Mouse (Mus musculus): ENCODE data around the gene Mamdc4. TPM values are rescaled to one million over a fixed set of nuclear protein-coding genes. Genes with fewer than 3 reads are reported as not detected.

Gene Mamdc4
- 1.4 and 2.2 TPM in 2 replicates for polyA plus RNA-seq (2014; fragmentation: Nextera tagmentation; extraction: Ambion mirVana)

DNA sequence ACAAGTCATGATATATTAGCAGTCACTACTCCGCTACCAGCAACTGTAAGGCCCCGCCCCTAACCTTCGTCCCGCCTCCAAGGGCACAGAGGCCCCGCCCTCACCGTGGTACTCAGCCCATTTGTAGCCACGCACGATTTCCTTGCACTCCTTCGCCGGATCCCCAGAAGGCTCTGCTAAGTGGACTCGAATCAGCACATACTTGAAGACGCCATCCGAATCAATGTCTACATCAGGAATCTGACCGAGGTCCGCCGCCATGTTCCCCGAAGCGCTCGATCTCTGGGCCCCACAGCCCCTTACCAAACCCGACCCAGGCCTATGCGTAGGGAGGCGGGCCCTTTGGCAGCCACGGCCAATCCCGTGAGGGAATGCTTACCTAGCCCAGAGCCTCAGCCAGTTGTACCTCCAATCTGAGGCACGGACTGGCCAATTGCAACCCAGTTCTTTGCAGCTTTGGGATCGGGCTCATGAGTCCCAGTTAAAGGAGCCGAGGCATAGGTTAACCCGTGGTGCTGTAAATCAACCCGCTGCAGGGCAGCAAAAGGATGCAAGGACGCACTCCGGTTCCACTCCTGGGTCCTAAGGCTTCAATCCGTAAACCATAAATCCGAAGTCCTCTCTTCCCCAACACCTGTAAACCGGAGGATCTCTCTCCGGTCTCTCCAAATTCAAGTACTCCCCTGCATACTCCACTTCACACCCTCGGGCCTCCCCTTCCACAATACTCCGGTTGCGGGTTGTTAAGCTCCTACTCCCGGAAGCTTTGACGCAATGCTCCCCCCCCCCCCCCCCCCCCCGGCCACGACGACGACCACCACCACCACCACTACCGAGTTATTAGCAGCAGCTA, at the start of gene Mamdc4, which contains the start of gene Phpt1:
Mamdc4 (minus strand) TSS at position 267 of the 853 bp plus-strand sequence.
Phpt1 (minus strand) TSS at position 646 of the 853 bp plus-strand sequence.
- H3K27ac ChIP-seq (ENCODE audit: low read depth, low read length), result peak within 1 kb of the TSS; percentile 49
- H3K36me3 ChIP-seq (ENCODE audit: control insufficient read depth, insufficient read depth, low read length), result peaks cover 1% of the 10 kb centered on the region; the same call in 1 of the 2 replicates
- H3K4me3 ChIP-seq (ENCODE audit: low read depth, low read length), result peak within 1 kb of the TSS; percentile 47
- peaks cover 41% of the 10 kb centered on the region for H3K27me3 ChIP-seq (ENCODE audit: control insufficient read depth, insufficient read depth, low read length)
- DNase-seq (ENCODE audit: low spot score, missing footprints), result peak; percentile 99
- under 1% methylated on average over 45 of the region's 45 CpGs for WGBS
- peak; percentile 98 for ATAC-seq (ENCODE audit: low FRiP score)
- no peaks in the 10 kb centered on the region for H3K9me3 ChIP-seq (ENCODE audit: control insufficient read depth, low read length)
- H3K9ac ChIP-seq (ENCODE audit: low read length), result peak within 1 kb of the TSS; percentile 57
- peaks cover 20% of the 10 kb centered on the region for H3K4me1 ChIP-seq (ENCODE audit: control insufficient read depth, insufficient read depth, low read length)
- peak within 1 kb of the TSS; percentile 88 for H3K4me2 ChIP-seq

DNA sequence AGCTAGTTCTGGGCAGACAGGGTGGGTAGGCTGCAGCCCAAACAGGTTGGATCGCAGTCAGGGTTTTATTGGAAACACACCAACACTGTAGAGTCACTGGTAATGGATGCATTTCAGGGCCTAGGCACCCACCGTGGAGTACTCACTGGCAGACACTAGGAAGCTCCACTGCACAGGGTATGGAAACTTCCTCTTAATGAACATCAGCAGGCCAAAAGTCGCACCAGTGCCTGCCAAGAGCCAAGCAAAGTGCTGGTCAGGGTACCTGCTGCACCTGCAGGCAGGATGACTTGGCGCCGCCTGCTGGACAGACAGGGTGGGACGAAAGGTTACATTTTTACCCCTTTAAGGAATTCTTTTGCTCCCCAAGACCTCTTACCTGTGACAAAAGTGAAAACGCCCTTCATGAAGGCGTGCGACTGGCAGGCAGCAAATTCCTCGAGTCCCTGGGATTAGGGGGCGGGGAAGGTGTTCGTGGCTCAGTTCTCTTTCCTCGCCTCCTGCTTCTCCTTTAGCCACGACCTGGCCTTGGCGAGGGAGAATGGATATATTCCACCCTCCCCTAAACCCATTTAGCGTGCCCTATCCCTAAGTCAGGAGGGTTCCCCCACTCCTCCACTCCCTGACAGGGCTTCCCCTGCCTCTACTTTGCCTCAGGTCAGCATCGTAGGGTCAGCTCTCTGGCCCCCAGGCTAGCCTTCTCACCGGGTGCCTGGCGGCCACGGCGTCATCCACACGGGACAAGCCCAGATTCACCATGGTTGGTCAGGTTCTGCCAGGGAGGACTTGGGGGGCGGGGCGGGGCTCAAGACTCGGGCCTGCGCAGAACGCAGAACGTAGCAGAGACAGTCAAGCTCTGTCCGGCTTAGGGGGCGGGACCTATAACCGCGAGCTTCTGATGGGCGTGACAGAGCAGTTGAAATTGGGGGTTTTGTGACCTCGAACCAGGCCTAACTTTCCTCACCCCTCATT, 46.9 kb upstream of the Mamdc4 start, which contains the start of gene Tmem141:
Tmem141 (minus strand) TSS at position 777 of the 972 bp plus-strand sequence.
- peak within 1 kb of the TSS; percentile 35 for H3K4me3 ChIP-seq (ENCODE audit: low read depth, low read length)
- ATAC-seq (ENCODE audit: low FRiP score) (peak; percentile 93), DNase-seq (ENCODE audit: low spot score, missing footprints) (peak; percentile 97)
- no peaks in the 10 kb centered on the region for H3K9me3 ChIP-seq (ENCODE audit: control insufficient read depth, low read length)
- H3K27me3 ChIP-seq (ENCODE audit: control insufficient read depth, insufficient read depth, low read length), result peaks cover 10% of the 10 kb centered on the region
- no peaks in the 10 kb centered on the region for H3K36me3 ChIP-seq (ENCODE audit: control insufficient read depth, insufficient read depth, low read length)
- H3K9ac ChIP-seq (ENCODE audit: low read length), result peak within 1 kb of the TSS; percentile 46
- WGBS, result 5% methylated on average over 34 of the region's 34 CpGs
- H3K4me2 ChIP-seq, result peak within 1 kb of the TSS; percentile 58
- H3K27ac ChIP-seq (ENCODE audit: low read depth, low read length), result no peak within 1 kb of the TSS
- H3K4me1 ChIP-seq (ENCODE audit: control insufficient read depth, insufficient read depth, low read length), result no peaks in the 10 kb centered on the region

DNA sequence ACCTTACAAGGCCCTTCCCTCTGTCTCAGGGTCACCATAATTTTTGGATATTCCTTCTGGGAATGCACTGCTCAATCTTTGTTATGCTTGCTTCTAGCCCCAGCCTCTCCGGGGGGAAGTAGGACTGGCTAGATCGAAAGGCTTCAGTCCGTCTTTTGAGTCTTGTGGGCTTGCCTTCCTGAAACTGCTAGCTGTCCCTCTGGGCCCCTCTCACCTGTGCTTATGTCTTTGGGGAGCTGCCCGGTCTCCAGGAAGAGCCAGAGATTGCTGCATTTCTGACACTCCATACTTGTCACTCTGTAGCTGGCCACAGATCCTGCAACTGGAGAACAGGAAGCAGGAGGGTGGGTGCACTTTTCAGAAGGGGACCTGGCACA, 46.2 kb upstream of the Mamdc4 start:
- Histone ChIP-seq H3K9me3 (ENCODE audit: control insufficient read depth, low read length) (no peaks in the 10 kb centered on the region), H3K4me2 (no peak overlapping the region), H3K27ac (ENCODE audit: low read depth, low read length) (no peak overlapping the region), H3K36me3 (ENCODE audit: control insufficient read depth, insufficient read depth, low read length) (no peaks in the 10 kb centered on the region), H3K4me3 (ENCODE audit: low read depth, low read length) (no peak overlapping the region), H3K27me3 (ENCODE audit: control insufficient read depth, insufficient read depth, low read length) (peaks cover 17% of the 10 kb centered on the region), H3K9ac (ENCODE audit: low read length) (no peak overlapping the region; the same call in 1 of the 2 replicates), H3K4me1 (ENCODE audit: control insufficient read depth, insufficient read depth, low read length) (no peaks in the 10 kb centered on the region)
- DNase-seq (ENCODE audit: low spot score, missing footprints), result no peak
- ATAC-seq (ENCODE audit: low FRiP score), result no peak
- 94% methylated on average over 4 of the region's 4 CpGs for WGBS

- ATAC-seq (ENCODE audit: low FRiP score) (no peak), DNase-seq (ENCODE audit: low spot score, missing footprints) (no peak)
- H3K9ac ChIP-seq (ENCODE audit: low read length), result no peak overlapping the region
- no peaks in the 10 kb centered on the region for H3K9me3 ChIP-seq (ENCODE audit: control insufficient read depth, low read length)
- no peak overlapping the region for H3K4me3 ChIP-seq (ENCODE audit: low read depth, low read length)
- WGBS, result 87% methylated on average over 6 of the region's 6 CpGs
- no peaks in the 10 kb centered on the region for H3K4me1 ChIP-seq (ENCODE audit: control insufficient read depth, insufficient read depth, low read length)
- H3K27me3 ChIP-seq (ENCODE audit: control insufficient read depth, insufficient read depth, low read length), result peaks cover 22% of the 10 kb centered on the region
- no peak overlapping the region for H3K4me2 ChIP-seq
- no peaks in the 10 kb centered on the region for H3K36me3 ChIP-seq (ENCODE audit: control insufficient read depth, insufficient read depth, low read length)
- no peak overlapping the region for H3K27ac ChIP-seq (ENCODE audit: low read depth, low read length)
Observed at GRCm38 (mm10) chr2:25620386-25620785, 45.7 kb upstream of the Mamdc4 start.

DNA sequence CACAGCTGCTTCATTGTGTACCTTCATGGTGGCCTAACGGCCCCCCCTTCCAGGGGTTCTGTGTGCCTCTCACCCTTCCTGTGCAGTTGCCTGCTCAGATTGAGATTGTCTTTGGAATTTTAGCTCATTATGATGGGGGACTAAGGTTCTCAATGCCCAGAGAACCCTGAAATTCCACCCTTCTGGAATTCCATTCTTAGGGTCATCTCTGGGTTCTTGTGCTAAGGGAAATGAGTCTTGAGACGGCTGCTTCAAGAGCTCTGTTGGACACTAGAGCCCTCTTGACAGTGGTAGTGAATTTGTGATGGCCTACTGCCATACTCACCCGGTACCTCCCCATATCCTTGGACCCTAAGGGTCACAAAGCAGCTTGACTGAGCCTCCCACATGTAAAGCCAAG, 42.9 kb upstream of the Mamdc4 start, which contains the start of gene Ccdc183:
Ccdc183 (minus strand) TSS at position 101 of the 400 bp plus-strand sequence.
- peaks cover 22% of the 10 kb centered on the region for H3K27me3 ChIP-seq (ENCODE audit: control insufficient read depth, insufficient read depth, low read length)
- no peak for DNase-seq (ENCODE audit: low spot score, missing footprints)
- H3K4me2 ChIP-seq, result no peak within 1 kb of the TSS
- WGBS, result 80% methylated on average over 3 of the region's 3 CpGs
- H3K36me3 ChIP-seq (ENCODE audit: control insufficient read depth, insufficient read depth, low read length), result no peaks in the 10 kb centered on the region
- no peak for ATAC-seq (ENCODE audit: low FRiP score)
- no peak within 1 kb of the TSS for H3K27ac ChIP-seq (ENCODE audit: low read depth, low read length)
- H3K9me3 ChIP-seq (ENCODE audit: control insufficient read depth, low read length), result no peaks in the 10 kb centered on the region
- no peak within 1 kb of the TSS for H3K4me3 ChIP-seq (ENCODE audit: low read depth, low read length)
- no peaks in the 10 kb centered on the region for H3K4me1 ChIP-seq (ENCODE audit: control insufficient read depth, insufficient read depth, low read length)
- no peak within 1 kb of the TSS for H3K9ac ChIP-seq (ENCODE audit: low read length)

GRCm38 (mm10) chr2:25616398-25616797, 41.8 kb upstream of the Mamdc4 start:
- WGBS, result 24% methylated on average over 22 of the region's 22 CpGs

DNA sequence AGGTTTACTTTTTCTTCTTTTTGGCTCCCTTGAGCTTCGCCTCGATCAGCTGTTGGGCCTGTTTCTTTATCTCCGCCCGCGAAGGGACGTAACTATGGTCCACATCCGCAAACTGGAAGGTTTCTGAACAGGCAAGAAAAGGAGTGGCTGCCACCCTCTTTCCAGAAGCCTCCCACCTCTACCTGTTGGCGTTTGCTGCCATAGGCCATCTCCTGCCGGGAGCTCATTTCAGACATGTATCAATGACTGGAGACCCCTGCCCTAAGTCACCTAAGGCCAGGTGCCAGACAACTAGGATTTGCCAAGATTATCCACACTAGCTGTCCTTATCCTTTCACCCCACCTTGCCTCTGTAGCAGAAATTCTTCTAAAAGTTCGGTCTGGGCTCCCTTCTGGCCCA, 34.0 kb upstream of the Mamdc4 start:
- Histone ChIP-seq H3K36me3 (ENCODE audit: control insufficient read depth, insufficient read depth, low read length) (no peaks in the 10 kb centered on the region), H3K27ac (ENCODE audit: low read depth, low read length) (peak overlapping the region; percentile 87), H3K4me2 (peak overlapping the region; percentile 68), H3K9me3 (ENCODE audit: control insufficient read depth, low read length) (no peaks in the 10 kb centered on the region), H3K27me3 (ENCODE audit: control insufficient read depth, insufficient read depth, low read length) (0 out of 2 replicates have a peak, but pooled peaks cover 6% of the 10 kb centered on the region), H3K4me1 (ENCODE audit: control insufficient read depth, insufficient read depth, low read length) (peaks cover 10% of the 10 kb centered on the region), H3K4me3 (ENCODE audit: low read depth, low read length) (peak overlapping the region; percentile 99), H3K9ac (ENCODE audit: low read length) (peak overlapping the region; percentile 46)
- DNase-seq (ENCODE audit: low spot score, missing footprints) (no peak), ATAC-seq (ENCODE audit: low FRiP score) (peak; percentile 7; the same call in 1 of the 2 replicates)
- 77% methylated on average over 10 of the region's 10 CpGs for WGBS

More at GRCm38 (mm10) chr2:25616398-25616797, 41.8 kb upstream of the Mamdc4 start:
- no peaks in the 10 kb centered on the region for H3K9me3 ChIP-seq (ENCODE audit: control insufficient read depth, low read length)
- H3K36me3 ChIP-seq (ENCODE audit: control insufficient read depth, insufficient read depth, low read length), result no peaks in the 10 kb centered on the region
- H3K4me1 ChIP-seq (ENCODE audit: control insufficient read depth, insufficient read depth, low read length), result no peaks in the 10 kb centered on the region
- H3K27ac ChIP-seq (ENCODE audit: low read depth, low read length), result no peak overlapping the region
- ATAC-seq (ENCODE audit: low FRiP score) (no peak), DNase-seq (ENCODE audit: low spot score, missing footprints) (no peak)
- no peak overlapping the region for H3K4me3 ChIP-seq (ENCODE audit: low read depth, low read length)
- no peak overlapping the region for H3K9ac ChIP-seq (ENCODE audit: low read length)
- H3K27me3 ChIP-seq (ENCODE audit: control insufficient read depth, insufficient read depth, low read length), result peaks cover 22% of the 10 kb centered on the region
- no peak overlapping the region for H3K4me2 ChIP-seq

DNA sequence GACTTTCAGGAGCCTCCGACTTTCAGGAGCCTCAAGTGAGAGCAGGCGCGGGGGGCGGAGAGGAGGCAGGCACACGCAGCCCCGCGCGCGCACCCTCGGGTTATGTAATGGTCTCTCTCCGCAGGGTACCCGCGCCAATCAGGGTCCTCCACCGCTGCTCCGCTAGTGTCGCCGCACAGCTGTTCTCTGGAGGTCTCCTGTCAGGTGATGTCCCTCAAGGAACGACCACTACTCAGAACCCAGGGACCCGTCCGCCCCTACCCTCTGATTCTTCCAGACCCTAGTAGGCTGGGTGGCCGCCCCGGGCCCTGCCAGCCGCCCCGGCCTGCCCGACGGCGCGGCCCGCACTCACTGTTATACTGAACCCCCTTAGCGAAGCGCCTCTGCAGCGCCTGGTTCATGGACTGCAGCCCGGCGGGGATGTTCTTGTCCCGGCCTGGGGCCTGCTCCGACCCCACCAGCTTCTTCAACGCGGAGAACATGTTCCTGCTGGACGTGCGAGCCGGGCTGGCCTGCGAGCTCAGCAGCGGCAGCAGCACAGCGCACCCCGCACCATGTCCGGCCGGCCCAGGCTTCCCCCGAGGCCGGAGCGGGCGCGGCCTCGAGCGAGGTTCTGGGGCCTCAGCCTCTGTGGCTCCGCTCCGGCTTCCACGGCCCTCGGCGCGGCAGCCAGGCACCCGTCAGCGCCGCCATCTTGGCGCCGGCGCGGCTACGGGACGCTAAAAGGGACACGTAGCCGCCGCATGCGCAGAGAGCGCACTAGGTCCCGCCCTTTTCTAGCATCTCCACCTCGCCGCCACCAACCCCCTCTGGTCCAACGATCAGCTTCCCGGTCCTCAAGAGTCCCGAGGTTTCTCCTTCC, 33.3 kb upstream of the Mamdc4 start, which contains the start of gene Rabl6:
Rabl6 (minus strand) TSS at position 761 of the 862 bp plus-strand sequence.
- H3K4me3 ChIP-seq (ENCODE audit: low read depth, low read length), result peak within 1 kb of the TSS; percentile 99
- peak within 1 kb of the TSS; percentile 68 for H3K4me2 ChIP-seq
- no peaks in the 10 kb centered on the region for H3K9me3 ChIP-seq (ENCODE audit: control insufficient read depth, low read length)
- peak within 1 kb of the TSS; percentile 87 for H3K27ac ChIP-seq (ENCODE audit: low read depth, low read length)
- WGBS, result under 1% methylated on average over 79 of the region's 80 CpGs
- peak within 1 kb of the TSS; percentile 97 for H3K9ac ChIP-seq (ENCODE audit: low read length)
- ATAC-seq (ENCODE audit: low FRiP score) (peak; percentile 90), DNase-seq (ENCODE audit: low spot score, missing footprints) (peak; percentile 99)
- peaks cover 10% of the 10 kb centered on the region for H3K4me1 ChIP-seq (ENCODE audit: control insufficient read depth, insufficient read depth, low read length)
- no peaks in the 10 kb centered on the region for H3K36me3 ChIP-seq (ENCODE audit: control insufficient read depth, insufficient read depth, low read length)
- H3K27me3 ChIP-seq (ENCODE audit: control insufficient read depth, insufficient read depth, low read length), result 0 out of 2 replicates have a peak, but pooled peaks cover 6% of the 10 kb centered on the region
